ENCODE assay signal across 14 mouse cellular contexts in the genomic region with DNA sequence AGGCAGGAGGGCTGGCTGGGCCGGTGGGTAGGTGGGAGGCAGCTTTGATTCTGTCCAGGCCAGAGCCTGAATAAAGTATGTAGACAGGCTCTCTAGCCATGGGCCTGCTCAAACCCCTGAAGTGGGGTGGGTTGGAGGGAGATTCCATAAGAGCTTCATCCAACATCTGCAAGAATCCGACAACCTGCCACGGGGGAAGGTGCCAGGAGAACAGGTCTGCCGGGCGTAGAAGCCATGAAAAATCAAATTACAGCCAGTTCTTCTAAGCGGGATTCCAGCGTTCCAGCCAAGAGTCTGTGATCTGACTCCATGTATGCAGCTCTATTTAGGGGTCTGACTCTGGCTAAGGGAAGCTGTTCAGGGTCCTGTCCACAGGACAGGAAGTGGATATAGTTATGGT. TPM values are rescaled to one million over a fixed set of nuclear protein-coding genes. Genes with fewer than 3 reads are reported as not detected.
A peak's percentile ranks its signal among the peaks of the same experiment; 100 is the strongest.
DNase-seq lines count a peak whose midpoint lies in the region; ATAC-seq and TF ChIP-seq lines count a peak whose summit lies in the region.
"Had no signal": no experiment of that assay in that cellular context is flagged by ENCODE, and none has a peak within 500 bp of the region (broad histone marks: within the 10 kb centered on the region; RNA-seq: fewer than 3 reads in every experiment).

No protein-coding gene starts in this region.

- H3K27me3 ChIP-seq in forebrain, embryonic 11.5 days (ENCODE audit: control insufficient read depth, insufficient read depth, low read length): peaks cover 19% of the 10 kb centered on the region
- H3K27me3 ChIP-seq in limb, embryonic 10.5 days (ENCODE audit: low read depth, poor library complexity, severe bottlenecking): peaks cover 67% of the 10 kb centered on the region
- H3K27me3 ChIP-seq in midbrain, embryonic 16.5 days (ENCODE audit: control insufficient read depth, insufficient read depth, low read depth, low read length): no peaks in the 10 kb centered on the region

- no peak for TF ChIP-seq CTCF in left cerebral cortex, adult 2 months (IDR thresholded peaks at IDR 0.05)

- no peak for ATAC-seq in forebrain, embryonic 11.5 days (replicated peaks; ENCODE audit: low FRiP score)
- ATAC-seq in midbrain, embryonic 16.5 days: no peak

- DNase-seq in cerebellum, postnatal 14 days: peak; percentile 43 to 46
- no peak for DNase-seq in cerebellum, adult 8-10 months
- DNase-seq in forebrain, embryonic 11.5 days (ENCODE audit: low spot score): no peak
- DNase-seq in limb, embryonic 10.5 days (ENCODE audit: low spot score): no peak
- no peak for DNase-seq in left cerebral cortex, adult 2 months (ENCODE audit: extremely low spot score in 1 of 2, low spot score in 2 of 2)
- no peak for DNase-seq in layer of hippocampus, postnatal 10 days (ENCODE audit: low spot score in 2 of 2)
- DNase-seq in adrenal gland, adult (ENCODE audit: inconsistent age in 2 of 2, low spot score in 1 of 2): no peak
- DNase-seq: adrenal gland, postnatal 10 days; cerebellum, postnatal 36 days; kidney, postnatal 10 days; lung, postnatal 36 days had no signal

- H3K9me3 ChIP-seq in forebrain, embryonic 11.5 days (ENCODE audit: control insufficient read depth, low read length): no peaks in the 10 kb centered on the region; the same call in 1 of the 2 replicates
- no peaks in the 10 kb centered on the region for H3K9me3 ChIP-seq in limb, embryonic 10.5 days (replicated peaks)
- H3K9me3 ChIP-seq in midbrain, embryonic 16.5 days (replicated peaks; ENCODE audit: control insufficient read depth, low read length, poor library complexity, severe bottlenecking): no peaks in the 10 kb centered on the region
- H3K9me3 ChIP-seq: heart, embryonic 12.5 days; liver, embryonic 15.5 days had no signal

- no peaks in the 10 kb centered on the region for H3K36me3 ChIP-seq in forebrain, embryonic 11.5 days (ENCODE audit: control insufficient read depth, insufficient read depth, low read length)
- H3K36me3 ChIP-seq in limb, embryonic 10.5 days: no peaks in the 10 kb centered on the region
- H3K36me3 ChIP-seq in midbrain, embryonic 16.5 days (ENCODE audit: control insufficient read depth, insufficient read depth, low read length): no peaks in the 10 kb centered on the region
- H3K36me3 ChIP-seq: heart, embryonic 12.5 days; liver, embryonic 15.5 days had no signal

- peak overlapping the region; percentile 87; the same call in 1 of the 2 replicates for H3K27ac ChIP-seq in forebrain, embryonic 11.5 days (ENCODE audit: low read depth, low read length)
- H3K27ac ChIP-seq in limb, embryonic 10.5 days: peak overlapping the region; percentile 87
- H3K27ac ChIP-seq in midbrain, embryonic 16.5 days (ENCODE audit: low read length): peak overlapping the region; percentile 88; the same call in 1 of the 2 replicates
- no peak overlapping the region for H3K27ac ChIP-seq in left cerebral cortex, adult 2 months
- H3K27ac ChIP-seq: liver, embryonic 15.5 days had no signal

- intact Hi-C loops in left cerebral cortex, adult 2 months (cut with DNase I): no loop called here

- WGBS in forebrain, embryonic 11.5 days: 61% methylated on average over 7 of the region's 7 CpGs
- WGBS in limb, embryonic 10.5 days: 64% methylated on average over 7 of the region's 7 CpGs
- 40% methylated on average over 7 of the region's 7 CpGs for WGBS in midbrain, embryonic 16.5 days

- no peak overlapping the region for H3K9ac ChIP-seq in forebrain, embryonic 11.5 days (ENCODE audit: low read length)
- no peak overlapping the region for H3K9ac ChIP-seq in midbrain, embryonic 16.5 days (ENCODE audit: low read depth, low read length)
- H3K9ac ChIP-seq: heart, embryonic 12.5 days; liver, embryonic 15.5 days had no signal

- peak overlapping the region; percentile 19; the same call in 1 of the 2 replicates for H3K4me2 ChIP-seq in forebrain, embryonic 11.5 days (ENCODE audit: low read depth, low read length, severe bottlenecking)
- peak overlapping the region; percentile 21; the same call in 1 of the 2 replicates for H3K4me2 ChIP-seq in midbrain, embryonic 16.5 days (ENCODE audit: low read length)
- H3K4me2 ChIP-seq: heart, embryonic 12.5 days; liver, embryonic 15.5 days had no signal

- peaks cover 50% of the 10 kb centered on the region for H3K4me1 ChIP-seq in forebrain, embryonic 11.5 days (replicated peaks; ENCODE audit: control insufficient read depth, insufficient read depth, low read length)
- peaks cover 84% of the 10 kb centered on the region for H3K4me1 ChIP-seq in limb, embryonic 10.5 days
- H3K4me1 ChIP-seq in midbrain, embryonic 16.5 days (ENCODE audit: control insufficient read depth, insufficient read depth, low read length): peaks cover 62% of the 10 kb centered on the region

- no peak overlapping the region for H3K4me3 ChIP-seq in forebrain, embryonic 11.5 days (ENCODE audit: low read depth, low read length)
- no peak overlapping the region for H3K4me3 ChIP-seq in limb, embryonic 10.5 days
- no peak overlapping the region for H3K4me3 ChIP-seq in midbrain, embryonic 16.5 days (ENCODE audit: low read depth, low read length)
- no peak overlapping the region for H3K4me3 ChIP-seq in left cerebral cortex, adult 2 months
- H3K4me3 ChIP-seq: heart, embryonic 12.5 days; liver, embryonic 15.5 days had no signal

RNA-seq across cellular contexts. Expression of a gene that starts 3.1 kb away (rescaled TPM):
- polyA plus RNA-seq in forebrain, embryonic 11.5 days (2014; fragmentation: Nextera tagmentation; extraction: Ambion mirVana): 12.1 and 12.6 TPM in 2 replicates
- polyA plus RNA-seq in limb, embryonic 10.5 days (2016; fragmentation: Nextera tagmentation; extraction: Ambion mirVana): 8.1 and 8.3 TPM in 2 replicates
- 13.0 and 13.6 TPM in 2 replicates for polyA plus RNA-seq in midbrain, embryonic 16.5 days (2015; fragmentation: Nextera tagmentation; extraction: Ambion mirVana)
- 100 to 1,000 TPM; 231 to 245 TPM for total RNA-seq in left cerebral cortex, adult 2 months (2021)
- total RNA-seq in layer of hippocampus, postnatal 10 days (2021): 100 to 1,000 TPM; 139 to 153 TPM

RNA-seq across cellular contexts. Expression of a gene that starts 48.5 kb away (rescaled TPM):
- 1.7 and 2.9 TPM in 2 replicates for polyA plus RNA-seq in forebrain, embryonic 11.5 days (2014; fragmentation: Nextera tagmentation; extraction: Ambion mirVana)
- polyA plus RNA-seq in limb, embryonic 10.5 days (2016; fragmentation: Nextera tagmentation; extraction: Ambion mirVana): 2.6 and 2.9 TPM in 2 replicates
- 2.6 and 3.0 TPM in 2 replicates for polyA plus RNA-seq in midbrain, embryonic 16.5 days (2015; fragmentation: Nextera tagmentation; extraction: Ambion mirVana)
- 1 to 10 TPM; 2.2 to 2.8 TPM for total RNA-seq in left cerebral cortex, adult 2 months (2021)
- total RNA-seq in layer of hippocampus, postnatal 10 days (2021): 1 to 10 TPM; 1.6 to 2.4 TPM

Comparison
In these comparisons a context has a peak if more than half of its experiments do, and no peak if none do; other contexts are left out.
1. DNase-seq: peak in cerebellum, postnatal 14 days (2 of 2); none in cerebellum, adult 8-10 months (single experiment), forebrain, embryonic 11.5 days (single experiment), limb, embryonic 10.5 days (single experiment), left cerebral cortex, adult 2 months (0 of 2), layer of hippocampus, postnatal 10 days (0 of 2) and adrenal gland, adult (0 of 2).